Mouse (Mus musculus): ENCODE results near the gene Tab1. TPM values are rescaled to one million over a fixed set of nuclear protein-coding genes. Genes with fewer than 3 reads are reported as not detected.

Gene Tab1
- polyA plus RNA-seq, 1 experiment from 2014 or later = 34.2 TPM

DNA sequence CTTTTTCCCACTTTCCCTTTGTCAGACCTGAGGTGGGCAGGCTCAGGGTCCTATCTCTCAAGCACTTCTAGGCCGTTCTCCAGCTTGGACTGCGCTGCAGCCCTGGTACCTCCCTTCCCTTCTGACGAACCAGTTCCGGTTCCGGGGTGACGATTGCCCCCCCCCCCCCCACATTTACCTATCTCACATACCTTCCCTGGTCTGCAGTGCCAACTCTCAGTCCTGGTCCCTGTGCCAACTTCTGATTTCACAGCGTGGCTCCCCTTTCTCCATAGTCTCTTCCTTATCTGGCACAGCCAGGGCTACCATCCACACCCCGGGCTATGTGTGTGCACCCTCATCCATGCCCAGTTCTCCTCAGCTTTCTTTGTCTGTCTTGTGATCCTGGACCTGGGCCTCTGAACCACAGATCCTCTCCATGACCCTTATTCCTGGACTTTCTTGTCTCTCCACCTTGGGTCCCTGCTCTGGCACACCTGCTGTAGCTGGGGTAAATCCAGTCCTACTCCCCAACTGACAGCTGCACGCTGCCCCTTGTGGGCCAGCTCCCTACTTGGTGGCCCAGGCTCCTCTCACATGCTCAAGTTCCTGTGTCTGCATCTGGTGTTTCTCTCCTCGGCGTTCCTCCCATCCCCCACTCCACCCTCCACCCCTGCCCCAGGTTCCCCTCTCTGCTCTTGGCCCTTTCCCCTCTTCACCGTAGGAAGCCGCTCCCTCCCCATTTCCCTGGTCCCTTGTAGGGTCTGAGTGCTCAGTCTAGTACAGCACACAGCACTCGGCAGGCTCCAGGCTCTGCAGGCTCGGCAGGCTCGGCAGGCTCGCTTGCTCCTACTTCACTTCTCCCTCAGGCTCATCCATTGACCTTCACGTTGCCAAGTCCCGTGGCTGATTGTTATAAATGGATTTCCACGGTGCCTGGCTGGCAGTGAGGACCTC, 35.7 kb upstream of the Tab1 start:
- Histone ChIP-seq H3K27ac (peak overlapping the region; percentile 73), H3K4me3 (peak overlapping the region; percentile 37; the same call in 1 of the 2 replicates), H3K9me3 (no peaks in the 10 kb centered on the region), H3K36me3 (no peaks in the 10 kb centered on the region), H3K4me1 (peaks cover 31% of the 10 kb centered on the region), H3K27me3 (ENCODE audit: insufficient read depth, poor library complexity, severe bottlenecking) (peaks cover 87% of the 10 kb centered on the region)
- WGBS = 21% methylated on average over 20 of the region's 20 CpGs
- DNase-seq (ENCODE audit: low spot score) = no peak

DNA sequence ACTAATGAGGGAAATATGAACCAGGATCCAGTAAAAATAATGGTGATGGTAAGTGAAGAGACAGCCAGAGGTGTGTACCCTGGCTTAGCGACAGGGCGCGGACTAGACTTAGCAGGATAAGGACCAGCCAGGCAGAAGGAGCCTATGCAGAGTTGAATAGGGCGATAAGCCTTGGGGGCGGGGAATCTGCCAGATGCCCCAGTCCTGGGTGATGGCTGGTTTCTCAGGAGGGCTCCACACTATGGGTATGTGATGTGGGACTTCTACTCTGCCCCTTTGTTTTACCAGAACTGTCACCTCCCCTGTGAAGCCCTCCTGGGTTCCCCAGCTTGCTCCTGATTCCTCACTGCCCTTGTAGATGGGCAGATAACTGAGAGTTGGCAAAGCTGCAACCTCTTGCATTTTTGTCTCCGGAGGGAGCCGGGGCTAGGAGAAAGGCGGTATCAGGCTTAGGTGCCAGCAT, 34.9 kb upstream of the Tab1 start:
- Histone ChIP-seq H3K4me3 (peak overlapping the region; percentile 37), H3K36me3 (no peaks in the 10 kb centered on the region), H3K27ac (peak overlapping the region; percentile 73; the same call in 1 of the 2 replicates), H3K4me1 (peaks cover 31% of the 10 kb centered on the region), H3K27me3 (ENCODE audit: insufficient read depth, poor library complexity, severe bottlenecking) (peaks cover 87% of the 10 kb centered on the region), H3K9me3 (no peaks in the 10 kb centered on the region)
- 22% methylated on average over 8 of the region's 8 CpGs for WGBS
- DNase-seq (ENCODE audit: low spot score) = no peak

DNA sequence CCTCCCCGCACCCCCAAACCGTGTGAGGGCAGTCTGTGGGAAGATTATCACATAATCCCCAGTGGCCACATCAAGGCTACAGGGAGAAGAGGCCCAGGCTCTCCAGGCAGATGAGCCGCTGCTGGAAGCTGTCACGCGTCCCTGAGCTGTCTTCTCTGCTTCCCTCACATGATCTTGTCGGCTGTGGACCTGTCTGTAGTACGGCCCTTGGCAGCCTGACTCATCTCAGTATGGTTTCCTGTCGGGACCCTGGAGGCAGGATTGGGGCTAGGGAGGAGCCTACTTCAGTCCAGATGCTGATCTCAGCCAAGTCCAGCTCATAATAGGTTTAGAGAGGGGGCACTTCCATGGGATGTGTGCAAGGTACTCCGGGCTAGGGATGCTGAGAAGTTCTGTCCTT, 34.1 kb upstream of the Tab1 start:
- no peak for DNase-seq (ENCODE audit: low spot score)
- peaks cover 82% of the 10 kb centered on the region for H3K27me3 ChIP-seq (ENCODE audit: insufficient read depth, poor library complexity, severe bottlenecking)
- no peak overlapping the region for H3K4me3 ChIP-seq
- no peaks in the 10 kb centered on the region for H3K36me3 ChIP-seq
- H3K27ac ChIP-seq = peak overlapping the region; percentile 26; the same call in 1 of the 2 replicates
- no peaks in the 10 kb centered on the region for H3K9me3 ChIP-seq
- WGBS = 27% methylated on average over 9 of the region's 9 CpGs
- H3K4me1 ChIP-seq = peaks cover 31% of the 10 kb centered on the region

DNA sequence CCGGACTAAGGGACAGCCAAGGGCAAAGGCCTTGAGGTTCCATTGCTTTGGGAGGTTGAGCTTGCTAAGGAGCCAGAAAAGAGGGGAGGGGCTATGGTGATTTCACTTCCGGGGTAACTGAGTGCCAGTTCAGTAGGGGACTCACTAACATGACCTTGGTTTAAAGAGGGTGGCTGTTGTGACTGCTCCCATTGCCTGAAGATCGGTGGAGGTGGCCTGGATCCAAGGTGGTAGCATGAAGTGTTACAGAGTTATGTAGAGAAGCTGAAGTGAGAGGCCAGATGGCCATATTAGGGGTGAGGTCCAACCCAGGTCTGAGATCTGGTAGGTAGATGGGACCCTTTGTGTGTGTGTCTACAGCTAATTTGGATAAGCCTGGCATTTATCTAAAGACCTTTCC, 33.5 kb upstream of the Tab1 start:
- Histone ChIP-seq H3K9me3 (no peaks in the 10 kb centered on the region), H3K4me1 (peaks cover 31% of the 10 kb centered on the region), H3K36me3 (no peaks in the 10 kb centered on the region), H3K27ac (no peak overlapping the region), H3K4me3 (no peak overlapping the region), H3K27me3 (ENCODE audit: insufficient read depth, poor library complexity, severe bottlenecking) (peaks cover 75% of the 10 kb centered on the region)
- no peak for DNase-seq (ENCODE audit: low spot score)
- WGBS = 68% methylated on average over 3 of the region's 3 CpGs

DNA sequence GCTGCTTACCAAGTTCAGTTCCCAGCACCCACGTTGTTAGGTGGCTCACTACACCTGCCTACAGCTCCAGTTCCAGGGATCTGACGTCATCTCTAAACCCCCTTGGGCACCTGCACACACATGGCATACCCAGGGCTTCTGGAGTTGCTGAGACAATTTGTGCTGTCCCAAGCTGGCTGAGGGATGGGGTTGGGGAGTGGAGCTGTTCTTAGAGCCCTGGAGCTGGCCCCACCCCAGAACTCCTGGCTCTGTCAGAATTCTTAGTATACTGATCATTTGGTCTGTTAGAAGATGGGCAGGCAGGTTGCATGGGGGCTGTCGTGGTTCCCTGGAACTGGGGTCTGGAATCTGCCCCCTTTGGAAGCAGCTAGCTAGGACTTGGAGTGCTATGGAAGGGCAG, 32.7 kb upstream of the Tab1 start:
- 75% methylated on average over 3 of the region's 3 CpGs for WGBS
- Histone ChIP-seq H3K4me3 (no peak overlapping the region), H3K9me3 (no peaks in the 10 kb centered on the region), H3K4me1 (peaks cover 36% of the 10 kb centered on the region), H3K27ac (no peak overlapping the region), H3K36me3 (no peaks in the 10 kb centered on the region), H3K27me3 (ENCODE audit: insufficient read depth, poor library complexity, severe bottlenecking) (peaks cover 74% of the 10 kb centered on the region)
- no peak for DNase-seq (ENCODE audit: low spot score)

DNA sequence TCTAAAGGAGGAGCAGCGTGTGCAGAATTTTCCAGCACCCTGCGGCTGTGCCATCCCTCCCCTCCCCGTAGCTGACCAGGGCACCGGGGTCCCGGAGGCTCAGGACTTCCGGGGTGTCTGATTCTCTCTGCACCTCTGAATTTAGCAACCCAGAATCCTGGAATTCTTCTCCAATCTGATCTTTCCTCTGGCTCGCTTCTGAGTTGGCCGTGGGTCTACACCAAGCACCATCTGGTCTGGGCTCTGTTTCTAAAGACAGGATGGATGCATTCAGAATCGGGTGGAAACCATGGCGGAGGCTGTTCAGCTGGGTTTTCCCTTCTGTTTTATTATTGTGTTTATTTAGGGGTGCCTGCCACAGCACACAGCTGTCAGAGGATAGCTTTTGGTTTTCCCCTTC, 32.1 kb upstream of the Tab1 start:
- 80% methylated on average over 10 of the region's 10 CpGs for WGBS

DNA sequence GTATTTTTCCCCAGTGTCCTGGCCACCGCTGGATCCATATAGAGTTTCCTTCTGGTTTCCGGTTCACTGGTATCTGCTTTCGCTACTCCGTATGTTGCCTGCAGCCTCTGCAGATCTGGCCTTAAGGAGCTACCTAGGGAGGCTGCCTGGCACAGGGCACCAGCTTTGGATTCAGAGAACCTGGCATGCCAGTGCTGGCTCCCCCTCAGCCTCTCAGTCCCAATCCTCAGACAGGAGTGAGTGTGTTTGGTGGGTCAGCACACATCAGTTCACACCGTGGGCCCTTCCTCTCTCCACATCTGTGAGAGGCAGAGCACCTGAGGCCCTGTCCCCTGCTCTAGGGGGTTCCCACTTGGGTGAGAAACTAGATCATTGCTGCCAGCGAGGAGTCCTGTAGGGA, 31.4 kb upstream of the Tab1 start:
- Histone ChIP-seq H3K4me3 (no peak overlapping the region), H3K27me3 (ENCODE audit: insufficient read depth, poor library complexity, severe bottlenecking) (peaks cover 61% of the 10 kb centered on the region), H3K4me1 (peaks cover 45% of the 10 kb centered on the region), H3K9me3 (no peaks in the 10 kb centered on the region), H3K36me3 (no peaks in the 10 kb centered on the region), H3K27ac (no peak overlapping the region)
- DNase-seq (ENCODE audit: low spot score) = no peak
- 68% methylated on average over 6 of the region's 6 CpGs for WGBS

More for the DNA sequence above, 32.1 kb upstream of the Tab1 start:
- Histone ChIP-seq H3K36me3 (no peaks in the 10 kb centered on the region), H3K27ac (no peak overlapping the region), H3K27me3 (ENCODE audit: insufficient read depth, poor library complexity, severe bottlenecking) (peaks cover 67% of the 10 kb centered on the region), H3K4me1 (peaks cover 43% of the 10 kb centered on the region), H3K9me3 (no peaks in the 10 kb centered on the region), H3K4me3 (no peak overlapping the region)
- no peak for DNase-seq (ENCODE audit: low spot score)

DNA sequence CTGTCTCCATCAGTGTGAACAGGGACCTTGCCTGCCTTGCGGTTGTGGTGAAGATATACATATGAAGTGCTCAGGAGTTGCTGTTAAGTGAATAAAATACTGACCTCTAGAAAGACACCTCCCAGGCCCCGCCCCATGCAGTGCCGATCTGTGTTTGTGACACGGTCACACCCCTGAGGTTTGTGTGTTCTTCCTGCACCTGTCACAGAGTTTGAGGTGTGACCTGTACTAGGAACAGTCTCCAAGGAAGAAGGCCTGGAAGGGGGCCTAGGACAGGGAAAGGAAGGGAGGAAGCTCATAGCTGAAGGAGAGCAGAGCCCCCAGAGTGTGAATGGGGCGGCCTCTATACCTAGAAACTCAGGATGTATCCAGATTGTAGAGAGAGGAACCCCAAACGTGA, 30.4 kb upstream of the Tab1 start:
- H3K4me3 ChIP-seq = no peak overlapping the region
- H3K27me3 ChIP-seq (ENCODE audit: insufficient read depth, poor library complexity, severe bottlenecking) = peaks cover 53% of the 10 kb centered on the region
- H3K27ac ChIP-seq = no peak overlapping the region
- 73% methylated on average over 6 of the region's 6 CpGs for WGBS
- no peak for DNase-seq (ENCODE audit: low spot score)
- H3K9me3 ChIP-seq = no peaks in the 10 kb centered on the region
- H3K36me3 ChIP-seq = no peaks in the 10 kb centered on the region
- peaks cover 35% of the 10 kb centered on the region for H3K4me1 ChIP-seq

DNA sequence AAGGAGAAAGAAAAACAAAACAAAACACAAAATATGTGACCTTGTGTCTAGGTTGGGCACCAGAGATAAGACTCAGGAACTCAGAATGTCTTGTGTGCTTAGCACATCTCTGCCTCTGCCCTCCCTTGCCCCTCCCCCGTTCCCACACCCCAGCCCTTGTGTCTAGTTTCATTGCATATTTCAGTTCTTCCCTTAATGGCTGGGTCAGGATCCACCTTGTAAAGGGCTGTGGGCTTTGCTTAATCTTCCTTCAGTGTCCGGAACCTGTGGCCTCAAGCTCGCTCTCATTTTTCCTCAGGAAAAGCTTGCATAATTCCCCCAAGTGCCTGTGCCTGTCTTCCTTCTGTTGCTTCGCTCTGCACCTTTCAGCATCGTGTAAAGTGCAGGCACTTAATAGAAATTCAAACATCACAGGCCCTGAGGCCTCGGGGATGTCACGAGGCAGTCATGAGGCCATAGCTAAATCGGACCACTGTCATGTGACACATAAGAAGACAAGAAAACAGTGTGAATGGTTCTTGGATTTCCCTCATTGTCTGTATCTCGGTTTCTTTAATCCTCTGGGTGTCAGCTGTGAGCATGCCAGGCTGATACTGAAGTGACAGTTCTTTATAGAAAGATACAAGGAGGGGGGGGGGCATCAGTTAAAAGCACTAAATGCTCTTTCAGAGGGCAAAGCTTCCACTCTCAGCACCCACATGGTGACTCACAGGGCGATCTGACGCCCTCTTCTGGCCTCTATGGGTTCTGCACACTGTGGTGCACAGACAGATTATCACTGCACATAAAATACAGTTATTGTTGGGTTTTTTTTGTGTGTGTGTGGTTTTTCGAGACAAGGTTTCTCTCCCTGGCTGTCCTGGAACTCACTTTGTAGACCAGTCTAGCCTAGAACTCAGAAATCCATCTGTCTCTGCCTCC, 27.2 kb upstream of the Tab1 start:
- H3K27ac ChIP-seq = peak overlapping the region; percentile 42; the same call in 1 of the 2 replicates

DNA sequence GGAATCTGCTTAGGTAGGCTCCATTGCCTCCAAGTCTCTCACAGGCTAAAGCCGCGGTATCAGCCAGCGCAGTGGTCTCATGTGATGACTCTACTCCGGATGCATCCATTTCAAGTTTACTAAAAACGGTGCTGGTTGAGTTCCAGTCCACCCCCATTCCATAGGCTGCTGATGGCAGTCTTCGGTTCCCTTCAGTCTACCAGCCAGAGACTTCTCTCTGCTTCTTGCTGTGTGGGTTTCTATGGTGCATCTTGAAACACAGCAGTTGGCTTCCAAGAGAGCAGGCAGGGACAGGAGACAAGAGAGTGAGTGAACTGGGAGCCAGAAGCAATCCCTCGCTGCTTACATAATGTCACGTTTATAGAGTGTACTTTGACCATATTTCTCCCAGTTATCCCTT, 25.8 kb upstream of the Tab1 start:
- Histone ChIP-seq H3K4me3 (no peak overlapping the region), H3K27ac (no peak overlapping the region), H3K27me3 (ENCODE audit: insufficient read depth, poor library complexity, severe bottlenecking) (peaks cover 11% of the 10 kb centered on the region; the same call in 1 of the 2 replicates), H3K4me1 (peaks cover 14% of the 10 kb centered on the region), H3K9me3 (no peaks in the 10 kb centered on the region), H3K36me3 (no peaks in the 10 kb centered on the region)
- no peak for DNase-seq (ENCODE audit: low spot score)
- 89% methylated on average over 8 of the region's 8 CpGs for WGBS

More for the DNA sequence above, 27.2 kb upstream of the Tab1 start:
- H3K36me3 ChIP-seq = no peaks in the 10 kb centered on the region
- H3K9me3 ChIP-seq = no peaks in the 10 kb centered on the region
- no peak overlapping the region for H3K4me3 ChIP-seq
- H3K4me1 ChIP-seq = peaks cover 14% of the 10 kb centered on the region
- no peak for DNase-seq (ENCODE audit: low spot score)
- peaks cover 25% of the 10 kb centered on the region for H3K27me3 ChIP-seq (ENCODE audit: insufficient read depth, poor library complexity, severe bottlenecking)
- 56% methylated on average over 12 of the region's 12 CpGs for WGBS

DNA sequence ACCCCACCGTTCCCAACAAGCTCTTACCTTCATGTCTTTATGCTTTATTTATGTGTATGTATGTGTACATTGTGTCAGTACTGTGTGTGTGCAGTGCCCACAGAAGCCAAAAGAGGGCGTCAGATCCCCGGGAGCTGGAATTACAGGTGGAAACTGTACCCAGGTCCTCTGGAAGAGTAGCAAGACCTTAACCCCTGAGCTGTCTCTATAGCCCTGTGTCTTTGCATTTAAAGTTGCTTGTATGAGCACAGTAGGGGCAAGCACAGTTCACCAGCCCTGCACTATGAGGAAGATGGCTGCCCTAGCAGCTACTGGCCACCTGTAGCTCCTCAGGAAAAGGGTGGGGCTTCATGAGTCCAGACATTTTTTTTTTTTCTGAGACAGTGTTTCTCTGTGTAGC, 25.4 kb upstream of the Tab1 start:
- WGBS = 82% methylated on average over 3 of the region's 3 CpGs
- Histone ChIP-seq H3K27me3 (ENCODE audit: insufficient read depth, poor library complexity, severe bottlenecking) (peaks cover 7% of the 10 kb centered on the region; the same call in 1 of the 2 replicates), H3K9me3 (no peaks in the 10 kb centered on the region), H3K27ac (no peak overlapping the region), H3K4me3 (no peak overlapping the region), H3K4me1 (peaks cover 14% of the 10 kb centered on the region), H3K36me3 (no peaks in the 10 kb centered on the region)
- DNase-seq (ENCODE audit: low spot score) = no peak

DNA sequence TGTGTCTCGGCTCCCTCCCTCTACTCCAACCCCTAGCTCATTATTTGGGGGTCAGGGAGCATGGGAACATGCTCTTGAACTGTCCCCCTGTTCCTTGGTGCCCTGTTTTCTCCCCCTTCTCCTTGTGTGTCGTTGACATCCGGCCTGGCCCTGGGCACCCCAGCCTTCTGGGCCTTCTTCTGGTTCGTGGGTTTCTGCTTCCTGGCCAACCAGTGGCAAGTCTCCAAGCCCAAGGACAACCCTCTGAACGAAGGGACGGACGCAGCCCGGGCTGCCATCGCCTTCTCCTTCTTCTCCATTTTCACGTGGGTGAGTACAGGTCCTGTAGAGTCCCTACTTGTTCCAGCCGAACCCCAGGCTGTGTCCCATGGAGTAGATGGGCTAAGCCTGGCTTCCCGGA, 21.5 kb upstream of the Tab1 start:
- no peaks in the 10 kb centered on the region for H3K9me3 ChIP-seq
- DNase-seq (ENCODE audit: low spot score) = no peak
- peaks cover 9% of the 10 kb centered on the region for H3K4me1 ChIP-seq
- no peaks in the 10 kb centered on the region for H3K27me3 ChIP-seq (ENCODE audit: insufficient read depth, poor library complexity, severe bottlenecking)
- no peak overlapping the region for H3K4me3 ChIP-seq
- 82% methylated on average over 12 of the region's 12 CpGs for WGBS
- H3K27ac ChIP-seq = no peak overlapping the region
- no peaks in the 10 kb centered on the region for H3K36me3 ChIP-seq

DNA sequence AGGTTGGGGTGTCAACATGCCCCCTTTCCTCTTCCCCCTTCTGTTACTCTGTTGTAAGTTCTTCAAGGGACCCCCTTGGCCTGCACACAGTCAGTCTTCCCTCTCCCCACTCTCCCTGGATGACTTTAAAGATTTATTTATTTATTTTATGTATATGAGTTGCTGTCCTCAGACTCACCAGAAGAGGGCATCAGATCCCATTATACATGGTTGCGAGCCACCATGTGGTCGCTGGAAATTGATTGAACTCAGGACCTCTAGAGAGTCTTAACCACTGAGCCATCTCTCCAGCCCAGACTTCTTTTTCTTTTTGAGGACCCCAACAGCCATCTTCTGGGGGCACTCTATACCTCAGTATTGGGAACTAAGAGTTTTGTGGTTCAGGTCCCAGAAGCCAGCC, 20.4 kb upstream of the Tab1 start:
- Histone ChIP-seq H3K27me3 (ENCODE audit: insufficient read depth, poor library complexity, severe bottlenecking) (no peaks in the 10 kb centered on the region; the same call in 1 of the 2 replicates), H3K27ac (no peak overlapping the region), H3K9me3 (no peaks in the 10 kb centered on the region), H3K4me1 (peaks cover 19% of the 10 kb centered on the region), H3K4me3 (no peak overlapping the region), H3K36me3 (no peaks in the 10 kb centered on the region)
- no peak for DNase-seq (ENCODE audit: low spot score)
- WGBS = 37% methylated on average over 2 of the region's 2 CpGs
